Mouse (Mus musculus) hindbrain, embryonic 13.5 days (tissue): ENCODE results near the gene Vmn2r89. TPM values are rescaled to one million over a fixed set of nuclear protein-coding genes. Genes with fewer than 3 reads are reported as not detected.

Source experiments
- ATAC-seq: fragments of 200-750 bp; cut with Nextera tagmentation; 2 replicates; pipeline ENCODE4 v1.8.0; 2017; ENCODE audit warnings: moderate TSS enrichment; ENCODE audit not compliant: low FRiP score
- H3K27ac ChIP-seq: fragments of 300-500 bp; sonication (generic); 2 replicates; pipeline ENCODE4 v1.5.1; 2015; ENCODE audit warnings: inconsistent platforms, mild to moderate bottlenecking, moderate library complexity
- H3K27me3 ChIP-seq: fragments of 300-500 bp; sonication (generic); 2 replicates; pipeline ENCODE4 v1.6.1; 2015; ENCODE audit warnings: mild to moderate bottlenecking, inconsistent platforms
- H3K36me3 ChIP-seq: fragments of 300-500 bp; sonication (generic); 2 replicates; pipeline ENCODE4 v1.6.1; 2015; ENCODE audit warnings: mild to moderate bottlenecking, inconsistent platforms
- H3K4me1 ChIP-seq: fragments of 300-500 bp; sonication (generic); replicated peaks from 2 replicates; pipeline ENCODE4 v1.6.1; 2015; ENCODE audit warnings: inconsistent platforms
- H3K4me2 ChIP-seq: fragments of 300-500 bp; sonication (generic); 2 replicates; pipeline ENCODE4 v1.6.1; 2015; ENCODE audit warnings: inconsistent platforms, mild to moderate bottlenecking, moderate library complexity
- H3K4me3 ChIP-seq: fragments of 300-500 bp; sonication (generic); 2 replicates; pipeline ENCODE4 v1.5.1; 2015; ENCODE audit warnings: mild to moderate bottlenecking, inconsistent platforms
- H3K9ac ChIP-seq: fragments of 300-500 bp; sonication (generic); 2 replicates; pipeline ENCODE4 v1.6.1; 2015; ENCODE audit warnings: mild to moderate bottlenecking, inconsistent platforms
- H3K9me3 ChIP-seq: fragments of 300-500 bp; sonication (generic); 2 replicates; pipeline ENCODE4 v1.6.1; 2016; ENCODE audit warnings: inconsistent platforms
- WGBS: fragments of 180-500 bp; shearing (Covaris S2); methylation state at CpG from one replicate; pipeline ENCODE4 v1.1.7; 2015; 5-methylcytosine and 5-hydroxymethylcytosine counted together
- polyA plus RNA-seq: library from polyadenylated mRNA; unstranded; fragments of >200 nt; fragmentation: Nextera tagmentation; extraction: Ambion mirVana; gene quantifications from 2 replicates; pipeline ENCODE4 v1.2.1, GENCODE M21; 2015

Vmn2r89 gene
- polyA plus RNA-seq, 1 experiment from 2014 or later, result not detected

DNA sequence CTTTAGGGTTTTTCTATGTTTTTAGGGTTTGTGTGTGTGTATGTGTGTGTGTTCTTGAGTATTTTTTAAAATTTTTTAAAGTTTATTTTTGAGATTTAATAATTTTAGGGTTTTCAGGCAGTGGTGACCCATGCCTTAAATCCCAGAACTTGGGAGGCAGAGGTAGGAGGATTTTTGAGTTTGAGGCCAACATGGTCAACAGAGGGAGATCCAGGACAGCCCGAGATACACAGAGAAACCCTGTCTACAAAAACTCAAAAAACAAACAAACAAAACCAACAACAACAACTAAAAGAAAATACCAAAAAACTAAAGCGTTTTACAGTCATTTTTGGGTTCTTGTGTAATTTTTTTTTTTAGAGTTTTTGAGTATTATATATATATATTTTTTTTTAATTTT lies 44.1 kb downstream of the Vmn2r89 start:
- Histone ChIP-seq H3K27ac (no peak overlapping the region), H3K9ac (no peak overlapping the region), H3K27me3 (no peaks in the 10 kb centered on the region), H3K9me3 (no peaks in the 10 kb centered on the region), H3K4me3 (no peak overlapping the region), H3K4me1 (no peaks in the 10 kb centered on the region), H3K36me3 (no peaks in the 10 kb centered on the region), H3K4me2 (no peak overlapping the region)
- 93% methylated on average over 2 of the region's 2 CpGs for WGBS
- no peak for ATAC-seq

DNA sequence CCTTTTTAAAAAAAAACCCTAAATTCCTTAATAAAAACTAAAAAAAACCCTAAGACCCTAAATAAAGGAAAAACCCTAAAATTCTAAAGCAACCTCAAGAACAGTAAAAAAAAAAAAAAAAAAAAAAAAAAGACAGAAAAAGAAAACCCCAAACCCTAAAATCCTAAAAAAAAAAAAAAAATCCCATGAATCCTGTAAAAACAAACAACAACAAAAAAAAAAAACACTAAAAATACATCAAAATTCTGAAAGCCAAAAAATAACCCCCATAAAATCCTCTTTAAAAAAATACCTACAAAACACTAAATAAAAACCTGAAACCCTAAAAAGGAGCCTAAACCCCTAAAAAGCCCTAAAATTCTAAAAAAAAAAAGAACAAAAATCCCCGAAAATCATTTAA lies 45.3 kb downstream of the Vmn2r89 start:
- Histone ChIP-seq H3K9me3 (no peaks in the 10 kb centered on the region), H3K27me3 (no peaks in the 10 kb centered on the region), H3K4me1 (no peaks in the 10 kb centered on the region), H3K27ac (no peak overlapping the region), H3K4me3 (no peak overlapping the region), H3K4me2 (no peak overlapping the region), H3K36me3 (no peaks in the 10 kb centered on the region), H3K9ac (no peak overlapping the region)
- WGBS, result 92% methylated on average over 1 of the region's 1 CpGs
- ATAC-seq, result no peak

DNA sequence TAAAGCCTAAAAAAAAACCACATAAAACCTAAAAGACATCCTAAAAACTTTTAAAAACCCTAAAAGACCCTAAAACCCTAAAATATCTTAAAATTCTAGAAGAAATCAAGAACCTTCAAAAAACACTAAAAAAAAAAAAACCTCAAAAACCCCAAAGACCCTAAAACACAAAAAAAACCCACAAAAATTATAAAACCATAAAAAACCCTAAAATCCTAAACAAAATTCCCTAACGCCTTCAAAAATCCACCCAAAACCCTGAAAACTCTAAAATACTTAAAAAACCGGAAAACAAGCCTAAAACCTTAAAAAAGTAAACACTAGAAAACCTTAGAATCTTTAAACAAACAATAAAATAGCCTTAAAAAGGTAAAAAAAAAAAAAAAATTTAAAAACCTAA lies 46.3 kb downstream of the Vmn2r89 start:
- Histone ChIP-seq H3K27ac (no peak overlapping the region), H3K4me2 (no peak overlapping the region), H3K27me3 (no peaks in the 10 kb centered on the region), H3K36me3 (no peaks in the 10 kb centered on the region), H3K9me3 (no peaks in the 10 kb centered on the region), H3K4me3 (no peak overlapping the region), H3K9ac (no peak overlapping the region), H3K4me1 (no peaks in the 10 kb centered on the region)
- 96% methylated on average over 2 of the region's 2 CpGs for WGBS
- ATAC-seq, result no peak

DNA sequence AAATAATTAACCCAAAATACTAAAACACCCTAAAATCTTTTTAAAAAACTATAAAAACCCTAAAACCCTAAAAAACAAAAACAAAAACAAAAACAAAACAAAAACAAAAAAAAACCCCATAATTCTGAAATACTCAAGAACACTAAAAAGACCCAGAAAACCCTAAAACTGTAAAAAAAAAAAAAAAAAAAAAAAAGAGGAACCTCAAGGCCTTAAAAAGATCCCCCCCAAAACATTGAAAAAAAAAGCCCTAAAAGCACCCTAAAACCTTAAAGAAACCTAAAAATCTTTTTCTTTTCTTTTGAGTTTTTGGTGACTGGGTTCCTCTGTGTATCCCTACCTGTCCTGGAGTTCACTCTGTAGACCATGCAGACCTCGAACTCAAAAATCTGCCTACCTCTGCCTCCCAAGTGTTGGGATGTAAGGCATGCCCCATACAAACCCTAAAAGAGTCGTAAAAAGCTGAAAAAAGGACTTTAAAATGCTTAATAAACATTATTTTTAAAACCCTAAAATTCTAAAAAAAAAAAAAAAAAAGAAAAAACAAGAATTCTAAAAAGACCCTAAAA lies 48.1 kb downstream of the Vmn2r89 start:
- WGBS, result 83% methylated on average over 2 of the region's 2 CpGs
- no peaks in the 10 kb centered on the region for H3K4me1 ChIP-seq
- ATAC-seq, result no peak
- H3K27me3 ChIP-seq, result no peaks in the 10 kb centered on the region
- H3K4me2 ChIP-seq, result no peak overlapping the region
- H3K4me3 ChIP-seq, result no peak overlapping the region
- no peaks in the 10 kb centered on the region for H3K36me3 ChIP-seq
- H3K9ac ChIP-seq, result no peak overlapping the region
- H3K9me3 ChIP-seq, result no peaks in the 10 kb centered on the region
- no peak overlapping the region for H3K27ac ChIP-seq

DNA sequence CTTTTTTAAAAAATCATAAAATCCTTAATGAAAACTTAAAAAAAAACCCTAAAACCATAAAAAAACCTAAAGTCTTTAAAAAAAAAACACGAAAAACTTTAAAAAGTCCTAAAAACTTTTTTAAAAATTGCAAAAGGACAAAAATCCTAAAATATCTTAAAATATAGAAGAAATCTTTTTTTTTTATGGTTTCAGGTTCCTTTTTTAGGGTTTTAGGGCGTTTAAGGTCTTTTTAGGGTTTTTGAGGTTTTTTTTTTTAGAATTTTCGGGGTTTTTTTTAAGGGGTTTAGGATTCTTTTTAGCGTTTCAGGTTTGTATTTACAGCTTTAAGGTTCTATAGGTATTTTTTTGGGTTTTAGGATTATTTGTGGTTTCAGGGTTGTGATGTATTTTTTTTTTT lies 48.8 kb downstream of the Vmn2r89 start:
- ATAC-seq, result no peak
- H3K9me3 ChIP-seq, result no peaks in the 10 kb centered on the region
- no peak overlapping the region for H3K27ac ChIP-seq
- 94% methylated on average over 4 of the region's 4 CpGs for WGBS
- H3K4me3 ChIP-seq, result no peak overlapping the region
- H3K36me3 ChIP-seq, result no peaks in the 10 kb centered on the region
- no peaks in the 10 kb centered on the region for H3K27me3 ChIP-seq
- no peaks in the 10 kb centered on the region for H3K4me1 ChIP-seq
- no peak overlapping the region for H3K4me2 ChIP-seq
- no peak overlapping the region for H3K9ac ChIP-seq

DNA sequence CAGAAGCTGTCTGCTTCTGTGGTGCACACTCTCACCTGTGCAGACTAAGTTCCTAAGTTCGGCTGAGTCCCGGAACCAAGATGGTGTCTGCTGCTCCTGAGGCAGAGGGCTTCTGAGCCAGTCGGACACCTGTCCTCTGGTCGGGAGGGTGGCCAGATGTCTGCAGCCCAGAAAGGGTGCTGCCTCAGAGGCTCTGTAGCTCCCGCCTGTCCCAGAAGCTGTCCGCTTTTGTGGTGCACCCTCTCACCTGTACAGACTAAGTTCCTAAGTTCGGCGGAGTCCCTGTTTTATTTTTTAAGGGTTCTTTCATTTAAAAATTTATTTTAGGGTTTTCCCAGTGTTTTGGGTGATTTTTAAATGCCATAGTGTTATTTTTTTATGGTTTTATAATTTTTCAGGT lies 55.8 kb downstream of the Vmn2r89 start:
- ATAC-seq, result no peak
- WGBS, result 95% methylated on average over 8 of the region's 8 CpGs
- H3K4me1 ChIP-seq, result no peaks in the 10 kb centered on the region
- no peak overlapping the region for H3K4me2 ChIP-seq
- H3K36me3 ChIP-seq, result no peaks in the 10 kb centered on the region
- H3K27me3 ChIP-seq, result no peaks in the 10 kb centered on the region
- no peaks in the 10 kb centered on the region for H3K9me3 ChIP-seq
- H3K27ac ChIP-seq, result no peak overlapping the region
- H3K9ac ChIP-seq, result no peak overlapping the region
- no peak overlapping the region for H3K4me3 ChIP-seq

Other genes starting within 250 kb of the Vmn2r89 start
- not detected in 2 replicates for gene Ear14, start 248.5 kb upstream of the Vmn2r89 start, polyA plus RNA-seq
- not detected in 2 replicates for gene Rnase2a, start 195.7 kb upstream of the Vmn2r89 start, polyA plus RNA-seq
- gene Gm7247, start 90.1 kb upstream of the Vmn2r89 start, polyA plus RNA-seq, result not detected in 2 replicates
- not detected in 2 replicates for gene Vmn2r88, start 41.0 kb upstream of the Vmn2r89 start, polyA plus RNA-seq
- not detected in 2 replicates for gene Gm5622, start 100.9 kb downstream of the Vmn2r89 start, polyA plus RNA-seq
- not detected in 2 replicates for gene Gm17175, start 122.2 kb downstream of the Vmn2r89 start, polyA plus RNA-seq
- gene Gm17174, start 140.3 kb downstream of the Vmn2r89 start, polyA plus RNA-seq, result not detected in 2 replicates
- not detected in 2 replicates for gene Gm17078, start 159.5 kb downstream of the Vmn2r89 start, polyA plus RNA-seq
- not detected in 2 replicates for gene Gm4181, start 183.8 kb downstream of the Vmn2r89 start, polyA plus RNA-seq
- not detected in 2 replicates for gene Gm17079, start 243.6 kb downstream of the Vmn2r89 start, polyA plus RNA-seq